Mouse (Mus musculus): ENCODE measurements around the gene Myo1e. TPM values are rescaled to one million over a fixed set of nuclear protein-coding genes. Genes with fewer than 3 reads are reported as not detected.

The Myo1e gene
- total and polyA plus RNA-seq, 3 experiments: 3.9 to 11.3 (median 8.5) TPM

GRCm38 (mm10) chr9:70261646-70262045 lies 54.5 kb downstream of the Myo1e start:
- H3K4me1 ChIP-seq (ENCODE audit: control insufficient read depth, insufficient read depth, low read length): peaks cover 30% of the 10 kb centered on the region

GRCm38 (mm10) chr9:70263134-70263533 lies 56.0 kb downstream of the Myo1e start:
- no peak for TF ChIP-seq CTCF (IDR thresholded peaks at IDR 0.05)
- no peak for TF ChIP-seq POLR2A (IDR thresholded peaks at IDR 0.05; ENCODE audit: insufficient read depth, low read depth, low read length)
- TF ChIP-seq EP300 (IDR thresholded peaks at IDR 0.05; ENCODE audit: insufficient read depth, low read depth, low read length): no peak
- WGBS: 54% methylated on average over 8 of the region's 8 CpGs
- Histone ChIP-seq H3K27ac (peak overlapping the region; percentile 82), H3K79me2 (replicated peaks; ENCODE audit: control insufficient read depth, insufficient read depth, low read length) (no peaks in the 10 kb centered on the region), H3K4me3 (no peak overlapping the region), H3K36me3 (ENCODE audit: control insufficient read depth, insufficient read depth, low read length) (peaks cover 6% of the 10 kb centered on the region), H3K4me1 (ENCODE audit: control insufficient read depth, insufficient read depth, low read length) (peaks cover 23% of the 10 kb centered on the region), H3K27me3 (ENCODE audit: control insufficient read depth, insufficient read depth, low read length) (no peaks in the 10 kb centered on the region), H3K9ac (ENCODE audit: low read depth, low read length) (no peak overlapping the region)
- no peak for DNase-seq
- intact Hi-C loops (cut with DNase I): loop anchor here (5.0 kb wide), 1 partner anchor 54 kb away; no protein-coding TSS in a partner anchor

More at GRCm38 (mm10) chr9:70261646-70262045, 54.5 kb downstream of the Myo1e start:
- TF ChIP-seq CTCF (IDR thresholded peaks at IDR 0.05): no peak
- TF ChIP-seq EP300 (IDR thresholded peaks at IDR 0.05; ENCODE audit: insufficient read depth, low read depth, low read length): no peak
- no peak for TF ChIP-seq POLR2A (IDR thresholded peaks at IDR 0.05; ENCODE audit: insufficient read depth, low read depth, low read length)
- H3K79me2 ChIP-seq (replicated peaks; ENCODE audit: control insufficient read depth, insufficient read depth, low read length): no peaks in the 10 kb centered on the region
- WGBS: 49% methylated on average over 5 of the region's 5 CpGs
- no peak for DNase-seq
- no peaks in the 10 kb centered on the region for H3K27me3 ChIP-seq (ENCODE audit: control insufficient read depth, insufficient read depth, low read length)
- intact Hi-C loops (cut with DNase I): loop anchor here (5.0 kb wide), 1 partner anchor 56 kb away; no protein-coding TSS in a partner anchor
- H3K36me3 ChIP-seq (ENCODE audit: control insufficient read depth, insufficient read depth, low read length): peaks cover 6% of the 10 kb centered on the region
- peak overlapping the region; percentile 72; the same call in 1 of the 2 replicates for H3K27ac ChIP-seq
- H3K4me3 ChIP-seq: no peak overlapping the region
- H3K9ac ChIP-seq (ENCODE audit: low read depth, low read length): no peak overlapping the region

- Histone ChIP-seq H3K27me3 (ENCODE audit: control insufficient read depth, insufficient read depth, low read length) (no peaks in the 10 kb centered on the region), H3K36me3 (ENCODE audit: control insufficient read depth, insufficient read depth, low read length) (peaks cover 6% of the 10 kb centered on the region), H3K79me2 (replicated peaks; ENCODE audit: control insufficient read depth, insufficient read depth, low read length) (no peaks in the 10 kb centered on the region), H3K4me3 (0 out of 2 replicates have a peak overlapping the region, but pooled peaks have one; percentile 11), H3K9ac (ENCODE audit: low read depth, low read length) (peak overlapping the region; percentile 30; the same call in 1 of the 2 replicates), H3K27ac (peak overlapping the region; percentile 82), H3K4me1 (ENCODE audit: control insufficient read depth, insufficient read depth, low read length) (peaks cover 21% of the 10 kb centered on the region)
- peak; percentile 64 to 67 for DNase-seq
- TF ChIP-seq POLR2A (IDR thresholded peaks at IDR 0.05; ENCODE audit: insufficient read depth, low read depth, low read length) (no peak; the same call in 1 of the 2 replicates), EP300 (IDR thresholded peaks at IDR 0.05; ENCODE audit: insufficient read depth, low read depth, low read length) (peak; percentile 66; the same call in 1 of the 2 replicates)
- WGBS: 4% methylated on average over 7 of the region's 7 CpGs
- intact Hi-C loops (cut with DNase I): loop anchor here (5.0 kb wide), 1 partner anchor 54 kb away; no protein-coding TSS in a partner anchor
These were observed 56.6 kb downstream of the Myo1e start for GRCm38 (mm10) chr9:70263735-70264134.

GRCm38 (mm10) chr9:70265513-70265912 lies 58.4 kb downstream of the Myo1e start:
- no peak for TF ChIP-seq EP300 (IDR thresholded peaks at IDR 0.05; ENCODE audit: insufficient read depth, low read depth, low read length)
- TF ChIP-seq CTCF (IDR thresholded peaks at IDR 0.05): no peak
- no peak for TF ChIP-seq POLR2A (IDR thresholded peaks at IDR 0.05; ENCODE audit: insufficient read depth, low read depth, low read length)
- Histone ChIP-seq H3K9ac (ENCODE audit: low read depth, low read length) (no peak overlapping the region), H3K36me3 (ENCODE audit: control insufficient read depth, insufficient read depth, low read length) (peaks cover 4% of the 10 kb centered on the region), H3K4me1 (ENCODE audit: control insufficient read depth, insufficient read depth, low read length) (peaks cover 18% of the 10 kb centered on the region), H3K27me3 (ENCODE audit: control insufficient read depth, insufficient read depth, low read length) (no peaks in the 10 kb centered on the region), H3K4me3 (no peak overlapping the region), H3K27ac (peak overlapping the region; percentile 17), H3K79me2 (replicated peaks; ENCODE audit: control insufficient read depth, insufficient read depth, low read length) (no peaks in the 10 kb centered on the region)
- no peak for DNase-seq
- intact Hi-C loops (cut with DNase I): no loop called here
- WGBS: 65% methylated on average over 5 of the region's 5 CpGs

- peaks cover 4% of the 10 kb centered on the region for H3K36me3 ChIP-seq (ENCODE audit: control insufficient read depth, insufficient read depth, low read length)
- no peak overlapping the region; the same call in 1 of the 2 replicates for H3K27ac ChIP-seq
- H3K4me1 ChIP-seq (ENCODE audit: control insufficient read depth, insufficient read depth, low read length): peaks cover 18% of the 10 kb centered on the region
- H3K9ac ChIP-seq (ENCODE audit: low read depth, low read length): no peak overlapping the region
- 92% methylated on average over 2 of the region's 2 CpGs for WGBS
- no peak for DNase-seq
- TF ChIP-seq POLR2A (IDR thresholded peaks at IDR 0.05; ENCODE audit: insufficient read depth, low read depth, low read length): no peak
- TF ChIP-seq CTCF (IDR thresholded peaks at IDR 0.05): no peak
- no peak for TF ChIP-seq EP300 (IDR thresholded peaks at IDR 0.05; ENCODE audit: insufficient read depth, low read depth, low read length)
- no peaks in the 10 kb centered on the region for H3K79me2 ChIP-seq (replicated peaks; ENCODE audit: control insufficient read depth, insufficient read depth, low read length)
- intact Hi-C loops (cut with DNase I): no loop called here
- H3K27me3 ChIP-seq (ENCODE audit: control insufficient read depth, insufficient read depth, low read length): no peaks in the 10 kb centered on the region
- H3K4me3 ChIP-seq: no peak overlapping the region
These were observed 59.0 kb downstream of the Myo1e start for GRCm38 (mm10) chr9:70266186-70266585.

- peaks cover 4% of the 10 kb centered on the region for H3K36me3 ChIP-seq (ENCODE audit: control insufficient read depth, insufficient read depth, low read length)
- H3K4me1 ChIP-seq (ENCODE audit: control insufficient read depth, insufficient read depth, low read length): peaks cover 13% of the 10 kb centered on the region
- DNase-seq: no peak
- no peak overlapping the region for H3K27ac ChIP-seq
- no peaks in the 10 kb centered on the region for H3K79me2 ChIP-seq (replicated peaks; ENCODE audit: control insufficient read depth, insufficient read depth, low read length)
- intact Hi-C loops (cut with DNase I): no loop called here
- no peaks in the 10 kb centered on the region for H3K27me3 ChIP-seq (ENCODE audit: control insufficient read depth, insufficient read depth, low read length)
- no peak for TF ChIP-seq EP300 (IDR thresholded peaks at IDR 0.05; ENCODE audit: insufficient read depth, low read depth, low read length)
- H3K9ac ChIP-seq (ENCODE audit: low read depth, low read length): no peak overlapping the region
- 92% methylated on average over 5 of the region's 5 CpGs for WGBS
- H3K4me3 ChIP-seq: no peak overlapping the region
These were observed 60.0 kb downstream of the Myo1e start for GRCm38 (mm10) chr9:70267108-70267507.
